Mouse (Mus musculus): ENCODE measurements around the gene Tsfm. TPM values are rescaled to one million over a fixed set of nuclear protein-coding genes. Genes with fewer than 3 reads are reported as not detected.
"Not testable (repeated sequence)": the region's sequence is repeated elsewhere in the genome, so short reads cannot be mapped to it uniquely, and the experiment has no call there.

The Tsfm gene
- polyA plus RNA-seq, 2 experiments from 2014 or later, result 42.5 to 57.1 TPM

- ATAC-seq, result no peak
Measured at GRCm38 (mm10) chr10:127063913-127064870, 33.6 kb upstream of the Tsfm start.

- peak; percentile 72 for ATAC-seq
Measured at GRCm38 (mm10) chr10:127063239-127063872, 32.7 kb upstream of the Tsfm start, which contains the start of gene Cdk4. TSS of gene Cdk4 (plus strand) at chr10:127063534.

GRCm38 (mm10) chr10:127062503-127062902 is 31.9 kb upstream of the Tsfm start:
- no peak for ATAC-seq

GRCm38 (mm10) chr10:127062101-127062500 is 31.5 kb upstream of the Tsfm start:
- ATAC-seq, result not testable (repeated sequence)

GRCm38 (mm10) chr10:127061513-127061912 is 30.9 kb upstream of the Tsfm start:
- ATAC-seq, result no peak

GRCm38 (mm10) chr10:127061085-127061484 is 30.4 kb upstream of the Tsfm start:
- ATAC-seq, result no peak

- peak; percentile 46 for ATAC-seq
Measured at GRCm38 (mm10) chr10:127059968-127060916, 29.6 kb upstream of the Tsfm start, which contains the start of gene March9. TSS of gene March9 (minus strand) at chr10:127060184.

GRCm38 (mm10) chr10:127059174-127059967 is 28.7 kb upstream of the Tsfm start:
- no peak for ATAC-seq

GRCm38 (mm10) chr10:127058708-127059107 is 28.1 kb upstream of the Tsfm start:
- ATAC-seq, result no peak

- ATAC-seq, result peak; percentile 58
Measured at GRCm38 (mm10) chr10:127058161-127058560, 27.5 kb upstream of the Tsfm start.

GRCm38 (mm10) chr10:127056490-127056889 is 25.9 kb upstream of the Tsfm start:
- ATAC-seq, result no peak

- ATAC-seq, result no peak
Measured at GRCm38 (mm10) chr10:127055406-127055805, 24.8 kb upstream of the Tsfm start.

GRCm38 (mm10) chr10:127054646-127055045 is 24.0 kb upstream of the Tsfm start:
- no peak for ATAC-seq

GRCm38 (mm10) chr10:127050119-127050474 is 19.5 kb upstream of the Tsfm start:
- ATAC-seq, result peak; percentile 19

- peak; percentile 57 for ATAC-seq
Measured at GRCm38 (mm10) chr10:127049395-127050118, 18.9 kb upstream of the Tsfm start.

- ATAC-seq, result no peak
Measured at GRCm38 (mm10) chr10:127048608-127049394, 18.2 kb upstream of the Tsfm start.

- ATAC-seq, result no peak
Measured at GRCm38 (mm10) chr10:127047954-127048353, 17.3 kb upstream of the Tsfm start, which contains the start of gene Cyp27b1. TSS of gene Cyp27b1 (plus strand) at chr10:127048250.

- no peak for ATAC-seq
Measured at GRCm38 (mm10) chr10:127043187-127043586, 12.5 kb upstream of the Tsfm start.

- ATAC-seq, result no peak
Measured at GRCm38 (mm10) chr10:127042468-127043115, 12.0 kb upstream of the Tsfm start.

Data from activated CD4-positive, CD25-positive, alpha-beta regulatory T cell, adult 4 months (primary cell).